Mouse (Mus musculus) forebrain, postnatal 0 days (tissue): ENCODE results near the gene Kctd2. TPM values are rescaled to one million over a fixed set of nuclear protein-coding genes. Genes with fewer than 3 reads are reported as not detected.
"Not testable (repeated sequence)": the region's sequence is repeated elsewhere in the genome, so short reads cannot be mapped to it uniquely, and the experiment has no call there.

Experiments
- ATAC-seq: fragments of 200-750 bp; cut with Nextera tagmentation; 2 replicates; pipeline ENCODE4 v1.8.0; 2017; ENCODE audit warnings: mild to moderate bottlenecking, moderate library complexity
- DNase-seq: peaks from one replicate; pipeline ENCODE4 v3.0.0-alpha.2; 2015
- H3K27ac ChIP-seq: fragments of 300-500 bp; sonication (generic); 2 replicates; pipeline ENCODE4 v1.5.1; 2014; ENCODE audit warnings: low read depth, mild to moderate bottlenecking, antibody characterized with exemption, low read length, moderate library complexity, mixed read lengths
- H3K27me3 ChIP-seq: fragments of 300-500 bp; sonication (generic); 2 replicates; pipeline ENCODE4 v1.6.1; 2014; ENCODE audit warnings: mild to moderate bottlenecking, low read length, mixed read lengths; ENCODE audit not compliant: insufficient read depth
- H3K36me3 ChIP-seq: fragments of 300-500 bp; sonication (generic); 2 replicates; pipeline ENCODE4 v1.6.1; 2014; ENCODE audit warnings: mild to moderate bottlenecking, moderate library complexity; ENCODE audit not compliant: insufficient read depth
- H3K4me1 ChIP-seq: fragments of 300-500 bp; sonication (generic); 2 replicates; pipeline ENCODE4 v1.6.1; 2014; ENCODE audit warnings: antibody characterized with exemption; ENCODE audit not compliant: insufficient read depth
- H3K4me2 ChIP-seq: fragments of 300-500 bp; sonication (generic); 2 replicates; pipeline ENCODE4 v1.6.1; 2014; ENCODE audit warnings: low read depth, mild to moderate bottlenecking, moderate library complexity
- H3K4me3 ChIP-seq: fragments of 300-500 bp; sonication (generic); 2 replicates; pipeline ENCODE4 v1.5.1; 2014; ENCODE audit warnings: low read depth, low read length, mixed read lengths
- H3K9ac ChIP-seq: fragments of 300-500 bp; sonication (generic); 2 replicates; pipeline ENCODE4 v1.6.1; 2014; ENCODE audit warnings: mild to moderate bottlenecking
- H3K9me3 ChIP-seq: fragments of 300-500 bp; sonication (generic); 2 replicates; pipeline ENCODE4 v1.6.1; 2016; ENCODE audit warnings: low read length
- CTCF ChIP-seq: sonication (generic); IDR thresholded peaks from 2 replicates; pipeline ENCODE4 v1.5.1; 2016; ENCODE audit warnings: antibody characterized with exemption, control low read depth, low read depth
- WGBS: fragments of 180-500 bp; shearing (Covaris S2); extraction: QIAGEN DNeasy Blood & Tissue Kit; methylation state at CpG from one replicate; pipeline ENCODE4 v1.1.7; 2014; 5-methylcytosine and 5-hydroxymethylcytosine counted together
- polyA plus RNA-seq: library from polyadenylated mRNA; unstranded; fragments of >200 nt; fragmentation: Nextera tagmentation; extraction: Ambion mirVana; gene quantifications from 2 replicates; pipeline ENCODE4 v1.2.1, GENCODE M21; 2015
- total RNA-seq: library from RNA; depleted of rRNA; stranded (reverse); fragments of >200 nt; gene quantifications from 2 replicates; pipeline ENCODE4 v1.2.3, GENCODE M21; 2014

The Kctd2 gene
- total and polyA plus RNA-seq, 2 experiments from 2014 or later = 29.3 to 31.7 TPM

GRCm38 (mm10) chr11:115451781-115452241, 31.9 kb downstream of the Kctd2 start:
- no peak overlapping the region for H3K4me2 ChIP-seq
- no peak for TF ChIP-seq CTCF
- no peaks in the 10 kb centered on the region for H3K9me3 ChIP-seq
- no peak for ATAC-seq
- H3K4me3 ChIP-seq = no peak overlapping the region
- no peak overlapping the region for H3K27ac ChIP-seq
- DNase-seq = no peak
- H3K4me1 ChIP-seq = no peaks in the 10 kb centered on the region
- H3K9ac ChIP-seq = no peak overlapping the region
- WGBS = 84% methylated on average over 8 of the region's 8 CpGs
- H3K27me3 ChIP-seq = no peaks in the 10 kb centered on the region
- H3K36me3 ChIP-seq = no peaks in the 10 kb centered on the region

DNA sequence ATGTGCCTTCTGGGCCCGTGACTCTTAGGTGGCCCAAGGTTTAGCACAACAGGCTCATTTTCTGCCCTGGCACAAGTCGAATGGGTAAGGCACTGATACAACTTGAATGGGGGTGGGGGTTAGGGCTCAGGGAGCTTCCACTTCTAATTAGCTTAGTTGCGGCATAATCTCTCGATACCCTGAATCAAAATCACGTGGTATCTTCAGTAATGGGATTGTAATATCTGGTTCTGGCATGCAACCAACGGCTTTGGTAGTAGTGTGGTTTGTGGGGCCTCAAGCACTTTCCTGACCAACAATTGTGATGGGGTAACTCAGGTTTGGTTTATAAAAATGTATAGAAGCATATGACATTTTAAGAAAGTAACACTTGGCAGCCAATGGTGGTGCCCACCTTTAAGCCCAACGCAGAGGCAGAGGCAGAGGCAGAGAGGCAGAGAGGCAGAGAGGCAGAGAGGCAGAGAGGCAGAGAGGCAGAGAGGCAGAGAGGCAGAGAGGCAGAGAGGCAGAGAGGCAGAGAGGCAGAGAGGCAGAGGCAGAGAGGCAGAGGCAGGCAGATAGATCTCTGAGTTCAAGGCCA, 32.4 kb downstream of the Kctd2 start:
- DNase-seq (no peak), ATAC-seq (no peak)
- H3K27me3 ChIP-seq = no peaks in the 10 kb centered on the region
- H3K9me3 ChIP-seq = no peaks in the 10 kb centered on the region
- no peaks in the 10 kb centered on the region for H3K4me1 ChIP-seq
- H3K36me3 ChIP-seq = no peaks in the 10 kb centered on the region
- WGBS = 61% methylated on average over 7 of the region's 7 CpGs
- no peak overlapping the region for H3K4me3 ChIP-seq
- H3K4me2 ChIP-seq = no peak overlapping the region
- H3K9ac ChIP-seq = no peak overlapping the region
- TF ChIP-seq CTCF = no peak
- no peak overlapping the region for H3K27ac ChIP-seq

GRCm38 (mm10) chr11:115453306-115453705, 33.4 kb downstream of the Kctd2 start:
- Histone ChIP-seq H3K27ac (no peak overlapping the region), H3K9me3 (no peaks in the 10 kb centered on the region), H3K27me3 (no peaks in the 10 kb centered on the region), H3K36me3 (no peaks in the 10 kb centered on the region), H3K9ac (no peak overlapping the region), H3K4me1 (no peaks in the 10 kb centered on the region), H3K4me3 (no peak overlapping the region), H3K4me2 (no peak overlapping the region)
- 73% methylated on average over 4 of the region's 4 CpGs for WGBS
- ATAC-seq (no peak), DNase-seq (no peak)
- no peak for TF ChIP-seq CTCF

- not testable (repeated sequence) for DNase-seq, H3K36me3 ChIP-seq, H3K4me1 ChIP-seq, H3K27ac ChIP-seq, H3K9ac ChIP-seq, H3K4me3 ChIP-seq, ATAC-seq, H3K27me3 ChIP-seq, H3K9me3 ChIP-seq, H3K4me2 ChIP-seq
- 92% methylated on average over 6 of the region's 6 CpGs for WGBS
Observed at GRCm38 (mm10) chr11:115454822-115455221, 34.9 kb downstream of the Kctd2 start.

- H3K4me2 ChIP-seq = no peak overlapping the region
- H3K9ac ChIP-seq = no peak overlapping the region
- no peaks in the 10 kb centered on the region for H3K9me3 ChIP-seq
Observed at GRCm38 (mm10) chr11:115455619-115456018, 35.7 kb downstream of the Kctd2 start.

DNA sequence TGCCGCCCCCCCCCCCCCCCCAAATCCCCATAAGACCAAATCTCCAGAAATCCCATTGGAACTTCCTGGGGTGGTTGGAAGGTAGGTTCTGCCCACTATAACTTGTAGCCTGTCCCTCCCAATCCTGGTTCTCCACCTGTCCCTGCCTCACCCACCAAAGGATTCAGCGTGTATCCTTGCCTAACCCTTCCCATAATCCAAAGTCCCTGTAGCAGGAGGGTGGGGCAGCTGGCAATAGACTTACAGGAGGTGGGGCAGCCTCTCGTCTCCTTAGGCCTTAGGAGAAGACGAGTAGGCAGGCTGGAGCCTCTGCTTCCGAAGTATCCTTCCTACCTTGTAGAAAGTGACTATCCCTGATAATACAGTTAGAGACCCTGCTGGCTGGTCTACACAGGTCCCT, 36.3 kb downstream of the Kctd2 start:
- no peaks in the 10 kb centered on the region for H3K9me3 ChIP-seq
- no peaks in the 10 kb centered on the region for H3K4me1 ChIP-seq
- H3K4me3 ChIP-seq = no peak overlapping the region
- DNase-seq (no peak), ATAC-seq (no peak)
- H3K27ac ChIP-seq = no peak overlapping the region
- no peaks in the 10 kb centered on the region for H3K36me3 ChIP-seq
- H3K9ac ChIP-seq = no peak overlapping the region
- no peaks in the 10 kb centered on the region for H3K27me3 ChIP-seq
- 93% methylated on average over 4 of the region's 5 CpGs for WGBS
- no peak overlapping the region for H3K4me2 ChIP-seq
- TF ChIP-seq CTCF = no peak

More at GRCm38 (mm10) chr11:115455619-115456018, 35.7 kb downstream of the Kctd2 start:
- no peaks in the 10 kb centered on the region for H3K27me3 ChIP-seq
- TF ChIP-seq CTCF = 0 out of 2 replicates have a peak, but pooled peaks have one; percentile 10
- WGBS = 87% methylated on average over 15 of the region's 15 CpGs
- H3K4me3 ChIP-seq = no peak overlapping the region
- H3K27ac ChIP-seq = no peak overlapping the region
- H3K4me1 ChIP-seq = no peaks in the 10 kb centered on the region
- H3K36me3 ChIP-seq = no peaks in the 10 kb centered on the region
- ATAC-seq = no peak
- DNase-seq = no peak

DNA sequence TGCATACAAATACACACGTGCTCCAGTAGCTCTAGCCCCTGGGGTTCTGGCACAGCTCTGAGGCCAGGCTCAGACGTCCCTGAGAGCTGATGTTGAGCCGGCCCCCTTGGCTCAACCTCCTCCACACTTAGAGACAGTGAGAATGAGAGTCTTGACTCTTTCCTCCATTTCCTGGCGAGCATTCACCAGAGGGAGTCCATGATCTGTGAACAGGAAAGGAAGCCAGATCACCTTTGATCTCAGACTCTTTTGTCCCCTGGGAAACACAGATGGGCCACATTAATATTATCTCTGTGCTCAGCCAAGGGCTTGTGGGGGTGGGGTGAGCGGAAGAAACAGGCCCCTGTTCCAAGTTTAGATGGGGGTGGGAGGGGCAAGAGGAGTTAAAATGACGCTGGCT, 37.5 kb downstream of the Kctd2 start:
- DNase-seq (no peak), ATAC-seq (no peak)
- H3K9me3 ChIP-seq = no peaks in the 10 kb centered on the region
- no peak overlapping the region for H3K27ac ChIP-seq
- no peaks in the 10 kb centered on the region for H3K36me3 ChIP-seq
- no peak for TF ChIP-seq CTCF
- 34% methylated on average over 6 of the region's 6 CpGs for WGBS
- no peaks in the 10 kb centered on the region for H3K4me1 ChIP-seq
- no peaks in the 10 kb centered on the region for H3K27me3 ChIP-seq
- H3K4me3 ChIP-seq = no peak overlapping the region
- no peak overlapping the region for H3K4me2 ChIP-seq
- no peak overlapping the region for H3K9ac ChIP-seq
